Mouse (Mus musculus): Measurements from ENCODE around the gene Ptpdc1. TPM values are rescaled to one million over a fixed set of nuclear protein-coding genes. Genes with fewer than 3 reads are reported as not detected.

The Ptpdc1 gene
- total RNA-seq, 1 experiment from 2014 or later: 7.2 TPM

- DNase-seq: peak; percentile 100
Measured at GRCm38 (mm10) chr13:48546330-48546917, 79.0 kb downstream of the Ptpdc1 start.

- peak; percentile 99 for DNase-seq
Measured at GRCm38 (mm10) chr13:48545476-48546281, 79.8 kb downstream of the Ptpdc1 start.

GRCm38 (mm10) chr13:48544867-48545266 lies 80.6 kb downstream of the Ptpdc1 start:
- DNase-seq: no peak

GRCm38 (mm10) chr13:48544391-48544790 lies 81.1 kb downstream of the Ptpdc1 start:
- no peak for DNase-seq

- DNase-seq: no peak
Measured at GRCm38 (mm10) chr13:48540488-48540887, 85.0 kb downstream of the Ptpdc1 start.

- no peak for DNase-seq
Measured at GRCm38 (mm10) chr13:48533441-48533840, 92.0 kb downstream of the Ptpdc1 start.

GRCm38 (mm10) chr13:48531448-48531847 lies 94.0 kb downstream of the Ptpdc1 start:
- no peak for DNase-seq

- peak; percentile 67 for DNase-seq
Measured at GRCm38 (mm10) chr13:48530685-48531084, 94.8 kb downstream of the Ptpdc1 start.

GRCm38 (mm10) chr13:48529028-48529427 lies 96.4 kb downstream of the Ptpdc1 start:
- DNase-seq: no peak

GRCm38 (mm10) chr13:48528123-48528871 lies 97.2 kb downstream of the Ptpdc1 start:
- peak; percentile 78 for DNase-seq

Small RNAs within 50 kb of the gene (microRNA-seq; reads per million reads assigned to microRNA genes)
- gene Gm24111: 0 reads per million in 2 experiments
- 407 to 652 reads per million in 2 experiments for gene Mirlet7a-1
- gene Mirlet7d: 21,075 to 27,603 reads per million in 2 experiments
- 0 reads per million in 2 experiments for gene Mirlet7f-1

Other genes starting within 250 kb of the Ptpdc1 start
- gene Zfp169, start 112.2 kb downstream of the Ptpdc1 start, total RNA-seq (2021): 6.7 and 9.1 TPM in 2 replicates
- not detected in 2 replicates for gene A830005F24Rik, start 112.1 kb downstream of the Ptpdc1 start, total RNA-seq (2021)
- not detected in 2 replicates for gene Barx1, start 37.3 kb upstream of the Ptpdc1 start, total RNA-seq (2021)
- gene Phf2, start 245.5 kb upstream of the Ptpdc1 start, total RNA-seq (2021): 39.4 and 43.0 TPM in 2 replicates